ENCODE assay signal across 8 mouse cellular contexts in genomic region chr2:92006983-92007921, GRCm38 (mm10). TPM values are rescaled to one million over a fixed set of nuclear protein-coding genes. Genes with fewer than 3 reads are reported as not detected.
A peak's percentile ranks its signal among the peaks of the same experiment; 100 is the strongest.
DNase-seq lines count a peak whose midpoint lies in the region; ATAC-seq lines count a peak whose summit lies in the region.

No protein-coding gene starts in this region.

- peak overlapping the region; percentile 62 for H3K9ac ChIP-seq in hindbrain, embryonic 14.5 days
- peak overlapping the region; percentile 60 for H3K9ac ChIP-seq in liver, embryonic 11.5 days (ENCODE audit: low read depth, low read length)
- H3K9ac ChIP-seq in neural tube, embryonic 11.5 days (ENCODE audit: low read length), result peak overlapping the region; percentile 43

- H3K4me2 ChIP-seq in hindbrain, embryonic 14.5 days (replicated peaks), result peak overlapping the region; percentile 91
- peak overlapping the region; percentile 95 for H3K4me2 ChIP-seq in liver, embryonic 11.5 days
- peak overlapping the region; percentile 82 for H3K4me2 ChIP-seq in neural tube, embryonic 11.5 days (ENCODE audit: low read depth)

- peaks cover 47% of the 10 kb centered on the region for H3K27me3 ChIP-seq in megakaryocyte, embryonic 14.5 days (replicated peaks)
- peaks cover 3% of the 10 kb centered on the region; the same call in 1 of the 2 replicates for H3K27me3 ChIP-seq in hindbrain, embryonic 14.5 days (ENCODE audit: control insufficient read depth, insufficient read depth, low read length)
- H3K27me3 ChIP-seq in liver, embryonic 11.5 days (replicated peaks; ENCODE audit: control insufficient read depth, insufficient read depth, low read length), result no peaks in the 10 kb centered on the region
- no peaks in the 10 kb centered on the region for H3K27me3 ChIP-seq in neural tube, embryonic 11.5 days (ENCODE audit: control insufficient read depth, insufficient read depth, low read length)

- no peaks in the 10 kb centered on the region for H3K9me3 ChIP-seq in megakaryocyte, embryonic 14.5 days
- no peaks in the 10 kb centered on the region for H3K9me3 ChIP-seq in hindbrain, embryonic 14.5 days (ENCODE audit: control insufficient read depth, low read length)
- no peaks in the 10 kb centered on the region for H3K9me3 ChIP-seq in liver, embryonic 11.5 days (ENCODE audit: control insufficient read depth, low read length)
- no peaks in the 10 kb centered on the region for H3K9me3 ChIP-seq in neural tube, embryonic 11.5 days (ENCODE audit: control insufficient read depth, low read length)

- ATAC-seq in megakaryocyte, adult 5-6 weeks (ENCODE audit: poor library complexity, severe bottlenecking), result no peak
- ATAC-seq in hindbrain, embryonic 14.5 days (ENCODE audit: low FRiP score), result peak; percentile 22; the same call in 1 of the 2 replicates
- ATAC-seq in liver, embryonic 11.5 days (replicated peaks; ENCODE audit: low FRiP score), result peak; percentile 51
- no peak for ATAC-seq in neural tube, embryonic 11.5 days (ENCODE audit: insufficient read depth, low FRiP score, low TSS enrichment)

- DNase-seq in cerebellum, postnatal 10 days, result peak; percentile 86 to 87
- DNase-seq in frontal cortex, postnatal 36 days (ENCODE audit: low spot score in 2 of 2), result peak; percentile 46 to 56
- DNase-seq in hindbrain, embryonic 14.5 days (ENCODE audit: low spot score), result peak; percentile 65
- peak; percentile 76 for DNase-seq in liver, embryonic 11.5 days (ENCODE audit: low spot score)
- DNase-seq in neural tube, embryonic 11.5 days (ENCODE audit: low spot score), result peak; percentile 73
- DNase-seq in spleen, postnatal 14 days (ENCODE audit: low spot score in 2 of 2), result no peak

- peaks cover 27% of the 10 kb centered on the region for H3K4me1 ChIP-seq in megakaryocyte, embryonic 14.5 days
- peaks cover 13% of the 10 kb centered on the region for H3K4me1 ChIP-seq in hindbrain, embryonic 14.5 days (replicated peaks; ENCODE audit: control insufficient read depth, insufficient read depth, low read length)
- peaks cover 22% of the 10 kb centered on the region for H3K4me1 ChIP-seq in liver, embryonic 11.5 days (replicated peaks; ENCODE audit: control insufficient read depth, insufficient read depth, low read length)
- peaks cover 6% of the 10 kb centered on the region; the same call in 1 of the 2 replicates for H3K4me1 ChIP-seq in neural tube, embryonic 11.5 days (ENCODE audit: control insufficient read depth, insufficient read depth, low read length)

- H3K27ac ChIP-seq in hindbrain, embryonic 14.5 days, result peak overlapping the region; percentile 74
- H3K27ac ChIP-seq in liver, embryonic 11.5 days (ENCODE audit: low read depth, low read length), result peak overlapping the region; percentile 76; the same call in 1 of the 2 replicates
- 0 out of 2 replicates have a peak overlapping the region, but pooled peaks have one; percentile 11 for H3K27ac ChIP-seq in neural tube, embryonic 11.5 days (ENCODE audit: low read depth, low read length)

- H3K4me3 ChIP-seq in megakaryocyte, embryonic 14.5 days (replicated peaks), result peak overlapping the region; percentile 93
- H3K4me3 ChIP-seq in hindbrain, embryonic 14.5 days (replicated peaks; ENCODE audit: low read length), result peak overlapping the region; percentile 49
- H3K4me3 ChIP-seq in liver, embryonic 11.5 days (ENCODE audit: low read depth, low read length), result peak overlapping the region; percentile 61
- H3K4me3 ChIP-seq in neural tube, embryonic 11.5 days (ENCODE audit: low read depth, low read length), result peak overlapping the region; percentile 41

- no peaks in the 10 kb centered on the region for H3K36me3 ChIP-seq in megakaryocyte, embryonic 14.5 days (replicated peaks; ENCODE audit: low read length)
- H3K36me3 ChIP-seq in hindbrain, embryonic 14.5 days (replicated peaks; ENCODE audit: control insufficient read depth, insufficient read depth), result no peaks in the 10 kb centered on the region
- no peaks in the 10 kb centered on the region for H3K36me3 ChIP-seq in liver, embryonic 11.5 days (ENCODE audit: control insufficient read depth, insufficient read depth, low read length)
- H3K36me3 ChIP-seq in neural tube, embryonic 11.5 days (ENCODE audit: control insufficient read depth, insufficient read depth, low read length), result no peaks in the 10 kb centered on the region

- WGBS in hindbrain, embryonic 14.5 days, result under 1% methylated on average over 28 of the region's 28 CpGs
- 2% methylated on average over 28 of the region's 28 CpGs for WGBS in liver, embryonic 11.5 days
- WGBS in neural tube, embryonic 11.5 days, result 1% methylated on average over 28 of the region's 28 CpGs

RNA-seq across cellular contexts. Expression of gene Creb3l1, which starts 17.1 kb away (rescaled TPM):
- polyA plus RNA-seq in megakaryocyte, embryonic 14.5 days (2012; ENCODE audit: insufficient read depth, low replicate concordance), result 22.3 and 27.7 TPM in 2 replicates
- 2.7 and 4.8 TPM in 2 replicates for total RNA-seq in megakaryocyte, adult 5-6 weeks (2015)
- 0.51 and 1.2 TPM in 2 replicates for total RNA-seq in megakaryocyte, adult 5-6 weeks (2017)
- polyA plus RNA-seq in hindbrain, embryonic 14.5 days (2014; fragmentation: Nextera tagmentation; extraction: Ambion mirVana), result 3.5 and 3.6 TPM in 2 replicates
- 5.7 and 6.1 TPM in 2 replicates for polyA plus RNA-seq in liver, embryonic 11.5 days (2014; fragmentation: Nextera tagmentation; extraction: Ambion mirVana)
- 1.6 and 2.0 TPM in 2 replicates for polyA plus RNA-seq in neural tube, embryonic 11.5 days (2014; fragmentation: Nextera tagmentation; extraction: Ambion mirVana)

RNA-seq across cellular contexts. Expression of gene Dgkz, which starts 31.6 kb away (rescaled TPM):
- 303 and 682 TPM in 2 replicates for polyA plus RNA-seq in megakaryocyte, embryonic 14.5 days (2012; ENCODE audit: insufficient read depth, low replicate concordance)
- total RNA-seq in megakaryocyte, adult 5-6 weeks (2015), result 94.1 and 114 TPM in 2 replicates
- total RNA-seq in megakaryocyte, adult 5-6 weeks (2017), result 66.4 and 80.4 TPM in 2 replicates
- polyA plus RNA-seq in hindbrain, embryonic 14.5 days (2014; fragmentation: Nextera tagmentation; extraction: Ambion mirVana), result 39.0 and 42.6 TPM in 2 replicates
- 81.4 and 85.9 TPM in 2 replicates for polyA plus RNA-seq in liver, embryonic 11.5 days (2014; fragmentation: Nextera tagmentation; extraction: Ambion mirVana)
- 34.6 and 37.7 TPM in 2 replicates for polyA plus RNA-seq in neural tube, embryonic 11.5 days (2014; fragmentation: Nextera tagmentation; extraction: Ambion mirVana)

Comparison
In these comparisons a context has a peak if more than half of its experiments do, and no peak if none do; other contexts are left out.
1. H3K4me3 ChIP-seq: peak in every context shown above with its lines; median percentile 93 in megakaryocyte, embryonic 14.5 days; 61 in liver, embryonic 11.5 days; 49 in hindbrain, embryonic 14.5 days; 41 in neural tube, embryonic 11.5 days.
2. ATAC-seq: peak in hindbrain, embryonic 14.5 days (single experiment) and liver, embryonic 11.5 days (single experiment); none in megakaryocyte, adult 5-6 weeks (single experiment) and neural tube, embryonic 11.5 days (single experiment).
3. DNase-seq: peak in cerebellum, postnatal 10 days (2 of 2), frontal cortex, postnatal 36 days (2 of 2), hindbrain, embryonic 14.5 days (single experiment), liver, embryonic 11.5 days (single experiment) and neural tube, embryonic 11.5 days (single experiment); none in spleen, postnatal 14 days (0 of 2).
4. H3K27ac ChIP-seq: peak in every context shown above with its lines; median percentile 76 in liver, embryonic 11.5 days; 74 in hindbrain, embryonic 14.5 days; 11 in neural tube, embryonic 11.5 days.
5. Peak in every context shown above with its lines, with median percentiles within 50 percentile points of each other: H3K4me2 ChIP-seq and H3K9ac ChIP-seq.